Mouse (Mus musculus): ENCODE measurements around the gene Rab36. TPM values are rescaled to one million over a fixed set of nuclear protein-coding genes. Genes with fewer than 3 reads are reported as not detected.
A peak's percentile ranks its signal among the peaks of the same experiment; 100 is the strongest.

Rab36 gene
- 10 to 100 TPM; 27.6 to 28.0 TPM for total RNA-seq (2021)
- long read RNA-seq, experiment 1, partial matches to known transcripts = 2 of 28 reads
- long read RNA-seq, experiment 1, other reads (novel, unspliced or antisense) = 21 of 28 reads
- long read RNA-seq, experiment 2, partial matches to known transcripts = 3 of 10 reads
- long read RNA-seq, experiment 2, other reads (novel, unspliced or antisense) = 7 of 10 reads

DNA sequence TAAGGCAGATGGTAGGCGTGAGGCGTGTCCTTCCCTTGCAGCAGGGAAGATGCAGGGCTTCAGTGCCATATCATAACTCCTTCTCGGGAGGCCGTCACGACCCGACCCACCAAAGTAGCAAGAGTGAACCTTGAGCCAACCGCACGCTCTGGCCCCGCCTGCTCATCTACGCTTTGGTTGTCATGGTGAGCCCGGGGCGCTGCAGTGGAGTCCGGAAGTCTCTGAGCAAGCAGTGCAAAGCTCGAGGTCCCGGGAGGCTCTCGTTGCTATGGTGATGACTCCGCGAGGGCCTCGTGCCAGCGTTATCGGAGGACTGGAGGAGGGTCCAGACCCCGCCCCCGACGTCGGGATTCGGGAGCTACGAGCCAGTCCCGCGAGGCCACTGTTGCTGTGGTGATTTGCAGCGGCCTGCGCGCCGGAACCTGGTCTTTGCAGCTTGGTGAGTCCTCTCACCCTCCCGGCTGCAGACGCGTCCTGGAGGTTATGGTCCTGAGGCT is at the start of gene Rab36:
TSS of gene Rab36 (plus strand) at position 176 of the 497 bp plus-strand sequence.
- peak; percentile 88 to 92 for DNase-seq (ENCODE audit: low spot score in 2 of 2)

DNA sequence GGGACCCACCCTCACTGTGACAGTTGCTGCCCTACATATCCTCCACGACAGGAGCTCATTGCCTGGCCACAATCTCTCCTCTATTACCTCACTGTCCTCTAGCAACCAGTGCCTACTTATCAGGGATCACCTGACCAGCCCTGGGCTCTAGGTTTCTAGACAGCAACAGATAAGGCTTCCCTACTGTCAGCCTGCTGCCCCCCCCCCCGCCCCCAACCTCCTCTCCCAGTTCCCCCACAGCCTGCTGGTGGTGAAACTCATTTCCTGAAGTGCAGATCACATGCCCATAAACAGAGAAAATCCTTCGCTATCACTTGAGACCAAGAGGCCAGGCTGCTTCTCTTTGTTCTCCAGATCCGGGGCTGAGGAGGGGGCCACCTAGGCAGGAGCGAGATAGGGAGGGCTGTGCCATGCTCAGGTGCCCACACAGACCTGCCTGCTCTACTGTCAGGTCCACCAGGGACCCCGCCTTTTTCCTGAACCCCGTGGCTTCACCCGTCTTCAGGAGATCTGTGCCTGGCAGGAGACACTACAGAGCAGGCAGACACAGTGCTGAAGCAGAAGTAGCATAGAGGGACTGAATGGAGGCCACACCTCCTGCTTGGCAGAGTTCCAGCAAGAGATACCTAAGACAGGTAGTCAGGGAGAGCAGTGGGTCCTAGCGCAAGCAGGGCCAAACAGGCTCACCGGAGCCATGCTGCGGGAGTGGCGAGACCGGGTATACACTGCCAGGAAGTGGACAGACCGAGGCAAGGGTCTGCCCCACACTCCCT is 49.0 kb upstream of the Rab36 start:
- no peak for DNase-seq (ENCODE audit: low spot score in 2 of 2)

DNA sequence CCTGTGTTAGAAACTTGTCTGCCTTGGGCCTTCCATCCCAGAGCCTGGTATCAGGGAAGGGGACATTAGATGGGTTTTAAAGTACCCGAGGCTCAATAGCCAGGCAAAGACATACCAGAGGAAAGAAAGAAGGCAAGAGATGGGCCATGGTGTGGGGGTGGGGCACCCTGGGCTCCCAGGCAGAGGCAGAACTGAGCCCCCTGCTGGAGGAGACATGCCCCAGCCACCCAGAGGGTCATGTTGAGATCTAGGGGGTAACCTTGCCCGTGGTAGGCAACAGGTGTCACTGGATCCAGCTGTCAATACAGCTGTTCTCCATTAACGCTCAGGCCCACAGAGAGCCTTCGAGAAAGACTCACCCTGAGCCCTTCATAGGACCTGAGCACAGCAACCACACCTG is 47.0 kb upstream of the Rab36 start:
- DNase-seq (ENCODE audit: low spot score in 2 of 2) = no peak

GRCm38 (mm10) chr10:74990584-74991322 is 46.1 kb upstream of the Rab36 start:
- no peak for DNase-seq (ENCODE audit: low spot score in 2 of 2)

GRCm38 (mm10) chr10:74994863-74995262 is 42.0 kb upstream of the Rab36 start:
- DNase-seq (ENCODE audit: low spot score in 2 of 2) = no peak

DNA sequence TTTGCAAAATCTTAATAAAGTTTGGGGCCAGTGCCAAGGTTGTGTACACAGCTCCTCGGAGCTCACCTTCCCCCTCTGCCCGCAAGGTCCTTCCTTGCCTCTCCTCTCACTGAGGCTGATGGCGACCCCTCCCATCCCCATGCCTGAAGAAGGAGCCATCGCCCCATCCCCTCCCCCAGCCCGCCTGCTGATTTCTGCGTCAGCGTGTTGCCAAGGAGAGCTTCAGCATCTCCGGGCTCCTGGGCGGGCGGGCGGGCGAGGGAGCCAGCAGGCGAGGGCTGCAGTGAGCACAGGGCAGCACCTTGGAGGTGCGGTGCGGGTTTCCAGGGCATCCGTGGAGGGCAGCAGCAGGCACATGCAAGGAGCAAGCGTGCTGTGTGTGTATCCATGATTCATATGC is 41.5 kb upstream of the Rab36 start:
- peak; percentile 40 to 46 for DNase-seq (ENCODE audit: low spot score in 2 of 2)

DNA sequence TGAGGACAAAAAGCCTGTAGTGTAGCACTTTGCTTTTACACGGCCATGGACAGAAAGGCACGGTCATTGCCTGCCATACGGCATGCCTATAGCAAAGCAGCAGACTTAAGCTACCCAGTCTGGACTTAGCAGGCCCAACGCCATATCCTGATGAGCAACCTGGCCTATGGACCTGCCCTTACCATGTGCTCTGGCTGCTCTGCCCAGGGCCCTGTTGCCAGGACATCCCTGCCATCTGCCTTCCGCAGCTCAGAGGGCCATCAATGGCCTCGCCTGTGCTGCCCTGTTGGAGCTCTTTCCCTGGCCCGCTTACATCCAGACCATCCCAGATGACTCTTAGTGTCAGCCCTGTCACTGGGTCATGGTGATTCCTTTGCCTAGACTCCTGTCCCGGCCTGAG is 35.5 kb upstream of the Rab36 start:
- DNase-seq (ENCODE audit: low spot score in 2 of 2) = no peak

GRCm38 (mm10) chr10:75004067-75004466 is 32.8 kb upstream of the Rab36 start:
- DNase-seq (ENCODE audit: low spot score in 2 of 2) = no peak

GRCm38 (mm10) chr10:75006889-75007662 is 29.8 kb upstream of the Rab36 start:
- peak; percentile 78 to 80 for DNase-seq (ENCODE audit: low spot score in 2 of 2)

- DNase-seq (ENCODE audit: low spot score in 2 of 2) = no peak
Measured at GRCm38 (mm10) chr10:75010704-75011103, 26.2 kb upstream of the Rab36 start.

- DNase-seq (ENCODE audit: low spot score in 2 of 2) = no peak
Measured at GRCm38 (mm10) chr10:75015465-75015864, 21.4 kb upstream of the Rab36 start.

DNA sequence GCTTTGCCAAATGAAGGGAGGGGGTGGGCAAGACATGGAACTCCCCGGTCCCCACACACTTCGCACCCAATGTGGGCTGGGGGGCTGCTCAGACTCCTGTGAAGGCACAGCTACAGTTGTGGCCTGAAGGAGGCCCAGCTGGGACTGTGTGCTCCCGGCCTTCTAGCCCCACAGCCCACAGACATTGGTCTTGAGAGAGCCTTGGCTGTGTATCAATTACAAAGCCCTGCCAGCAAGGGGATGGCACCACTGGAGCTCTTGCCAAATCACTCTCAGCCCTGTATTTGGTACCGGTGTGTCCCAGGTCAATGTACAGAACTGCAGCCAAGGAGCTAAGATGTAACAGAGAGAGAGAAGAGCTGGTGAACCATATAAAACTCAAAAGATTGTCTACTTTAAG is 20.4 kb upstream of the Rab36 start:
- DNase-seq (ENCODE audit: low spot score in 2 of 2) = no peak

DNA sequence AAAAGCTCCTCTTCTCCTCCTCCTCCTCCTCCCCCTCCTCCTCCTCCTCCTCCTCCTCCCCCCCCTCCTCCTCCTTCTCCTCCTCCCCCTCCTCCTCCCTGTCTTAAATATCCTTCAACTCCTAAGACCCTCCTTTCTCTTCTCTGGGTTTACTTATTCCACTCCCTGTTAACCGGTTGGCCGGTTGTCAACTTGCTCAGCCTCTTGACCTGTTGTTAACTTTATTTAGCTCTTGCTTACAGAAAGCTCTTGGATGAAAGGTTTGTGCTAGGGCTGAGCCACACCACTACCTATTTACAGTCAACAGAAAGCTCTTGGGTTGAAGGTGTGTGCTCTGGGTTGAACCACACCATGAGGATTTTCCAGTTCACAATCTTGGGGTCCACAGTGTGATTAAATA is 16.6 kb upstream of the Rab36 start:
- no peak for DNase-seq (ENCODE audit: low spot score in 2 of 2)

DNA sequence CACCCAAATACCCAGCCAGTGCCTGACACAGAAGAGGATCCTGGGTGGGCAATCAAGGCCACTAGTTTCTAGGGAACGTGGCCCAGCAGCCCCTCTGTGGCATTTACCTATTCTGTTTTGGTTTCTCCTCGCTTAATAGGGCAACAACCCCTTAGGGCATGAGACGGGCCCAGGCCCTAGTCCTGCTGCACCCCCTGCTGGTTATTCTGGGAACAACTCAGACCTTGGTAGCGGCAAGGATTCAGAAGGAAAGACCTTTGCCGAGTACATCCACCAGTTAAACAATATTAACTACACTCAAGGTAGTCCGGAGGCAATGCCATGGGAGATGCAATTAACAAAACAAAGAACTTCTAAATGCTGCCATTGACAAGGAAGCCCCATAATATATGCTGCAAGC is 15.7 kb upstream of the Rab36 start:
- DNase-seq (ENCODE audit: low spot score in 2 of 2) = peak; percentile 83 to 94

DNA sequence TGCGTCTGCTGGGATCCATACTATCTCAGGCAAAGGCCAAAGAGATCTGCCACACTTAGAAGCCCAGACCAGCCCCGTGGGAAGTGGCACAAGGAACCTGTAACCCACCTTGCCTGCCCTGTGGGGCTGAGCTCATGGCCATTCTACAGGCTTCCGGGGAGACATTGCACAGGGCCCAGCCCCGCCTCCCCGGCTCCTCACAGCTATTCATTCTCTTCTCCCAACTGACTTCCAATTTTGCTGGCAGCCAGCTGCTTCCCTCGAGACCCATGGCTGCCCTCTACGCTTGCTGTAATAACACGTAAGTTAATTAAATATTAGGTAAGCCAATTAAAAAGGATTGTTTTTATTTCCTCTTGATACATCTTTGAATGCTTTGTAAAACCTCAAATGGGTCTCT is 10.4 kb upstream of the Rab36 start:
- no peak for DNase-seq (ENCODE audit: low spot score in 2 of 2)

GRCm38 (mm10) chr10:75028743-75029142 is 8.1 kb upstream of the Rab36 start:
- no peak for DNase-seq (ENCODE audit: low spot score in 2 of 2)

- DNase-seq (ENCODE audit: low spot score in 2 of 2) = no peak
Measured at GRCm38 (mm10) chr10:75029677-75030076, 7.2 kb upstream of the Rab36 start.

- DNase-seq (ENCODE audit: low spot score in 2 of 2) = no peak
Measured at GRCm38 (mm10) chr10:75030234-75030633, 6.6 kb upstream of the Rab36 start.

GRCm38 (mm10) chr10:75031345-75032114 is 5.3 kb upstream of the Rab36 start:
- no peak for DNase-seq (ENCODE audit: low spot score in 2 of 2)

- peak; percentile 77 to 85 for DNase-seq (ENCODE audit: low spot score in 2 of 2)
Measured at GRCm38 (mm10) chr10:75032395-75032794, 4.5 kb upstream of the Rab36 start, which contains the start of gene Rsph14. Gene Rsph14, minus strand, starts transcription at chr10:75032586.
